Mouse (Mus musculus) CH12F3 (cell line): ENCODE results near the gene Gm9903.

Experiments
- in situ Hi-C: fragments of 300-500 bp; cut with MboI; formaldehyde crosslinking; loops from 2 replicates; pipeline ENCODE4 v1.14.3; 2020; ENCODE audit warnings: low sequenced_read_pairs

Gm9903 gene

DNA sequence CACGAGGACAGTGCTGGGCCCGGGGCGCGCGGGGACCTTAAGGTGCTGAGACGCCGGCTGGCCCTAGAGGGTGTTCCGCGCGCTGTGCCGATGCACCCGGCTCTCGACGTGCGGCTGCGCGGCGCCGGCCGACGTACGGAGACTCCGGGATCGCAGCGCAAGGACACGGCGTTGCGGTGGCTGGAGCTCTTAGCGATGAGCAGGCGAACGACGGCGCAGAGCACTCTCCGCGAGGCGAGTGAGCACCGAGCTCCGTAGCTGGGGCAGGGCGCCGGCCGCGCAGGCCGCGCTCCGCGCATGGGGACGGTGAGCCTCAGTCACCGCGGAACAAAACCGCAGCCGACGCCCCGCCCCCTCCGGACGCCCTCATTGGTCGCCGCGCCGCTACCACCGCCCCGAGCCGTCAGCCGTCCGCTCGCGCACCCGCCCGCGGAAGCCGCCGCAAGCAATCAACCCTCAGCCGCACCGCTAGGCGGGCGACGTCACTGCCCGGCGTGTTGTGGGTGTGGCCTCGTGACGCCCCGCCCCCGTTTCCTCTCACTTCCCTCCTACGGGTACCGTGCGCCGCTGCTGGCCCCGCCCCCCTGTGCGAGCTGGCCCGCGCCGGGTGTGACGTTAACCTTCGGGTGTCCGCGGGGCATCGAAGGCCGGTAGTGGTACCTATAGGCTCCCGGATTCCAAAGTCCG is at the start of gene Gm9903, which contains the start of gene Fam53a:
Gene Gm9903, plus strand, starts transcription at position 625 of the 687 bp plus-strand sequence.
Gene Fam53a, minus strand, starts transcription at position 335 of the 687 bp plus-strand sequence.
- in situ Hi-C loops, result no loop called here

- in situ Hi-C loops, result no loop called here
Observed at GRCm38 (mm10) chr5:33580336-33580735, 49.4 kb upstream of the Gm9903 start.

- in situ Hi-C loops, result no loop called here
Observed at GRCm38 (mm10) chr5:33587498-33588058, 42.1 kb upstream of the Gm9903 start.

GRCm38 (mm10) chr5:33588066-33588465 is 41.7 kb upstream of the Gm9903 start:
- in situ Hi-C loops, result no loop called here

GRCm38 (mm10) chr5:33589221-33589888 is 40.4 kb upstream of the Gm9903 start:
- in situ Hi-C loops, result no loop called here

- in situ Hi-C loops, result loop anchor here (5.0 kb wide), 1 partner anchor 211 kb away; no protein-coding TSS in a partner anchor
Observed at GRCm38 (mm10) chr5:33593620-33594019, 36.1 kb upstream of the Gm9903 start.

DNA sequence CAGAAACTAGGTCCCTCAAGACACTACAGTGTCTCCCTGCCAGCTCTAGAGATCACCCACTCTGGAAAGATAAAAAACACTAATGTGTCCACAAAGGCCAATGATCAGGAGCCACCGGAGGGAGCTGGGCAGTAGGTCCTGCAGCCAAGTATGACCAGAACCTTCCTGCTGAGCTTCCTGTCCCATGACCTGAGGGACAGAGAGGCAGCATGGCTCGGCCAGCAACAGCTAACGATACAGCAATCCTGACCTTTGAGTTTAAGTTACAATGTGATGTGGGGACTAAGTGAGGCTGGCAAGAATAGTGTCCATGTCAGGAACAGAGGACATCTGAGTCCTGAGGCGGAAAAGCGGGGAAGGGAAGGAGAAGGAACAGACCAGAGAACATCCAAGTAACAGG is 24.4 kb upstream of the Gm9903 start:
- in situ Hi-C loops, result no loop called here

GRCm38 (mm10) chr5:33606631-33607030 is 23.1 kb upstream of the Gm9903 start:
- in situ Hi-C loops, result no loop called here

DNA sequence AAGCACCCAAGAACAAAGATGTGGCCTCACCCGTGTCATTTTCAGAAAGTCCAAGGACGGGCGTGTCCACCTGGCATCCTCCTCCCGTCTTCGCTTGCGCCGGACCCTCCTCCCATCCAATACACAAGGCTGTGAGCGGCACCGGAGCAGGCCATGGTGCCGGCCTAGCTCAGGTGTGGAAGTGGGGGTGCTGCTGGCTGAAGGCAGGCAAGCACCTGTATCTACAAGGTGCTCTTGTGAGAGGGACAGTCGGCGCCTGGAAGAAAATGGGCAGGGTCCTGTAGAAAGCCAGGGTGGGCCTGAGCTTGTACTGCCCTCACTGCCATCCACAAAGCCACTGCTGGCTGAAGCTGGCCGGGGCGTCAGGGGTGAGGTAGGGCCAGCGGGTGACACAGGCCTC is 22.3 kb upstream of the Gm9903 start:
- in situ Hi-C loops, result no loop called here

- in situ Hi-C loops, result no loop called here
Observed at GRCm38 (mm10) chr5:33609226-33609625, 20.5 kb upstream of the Gm9903 start.

DNA sequence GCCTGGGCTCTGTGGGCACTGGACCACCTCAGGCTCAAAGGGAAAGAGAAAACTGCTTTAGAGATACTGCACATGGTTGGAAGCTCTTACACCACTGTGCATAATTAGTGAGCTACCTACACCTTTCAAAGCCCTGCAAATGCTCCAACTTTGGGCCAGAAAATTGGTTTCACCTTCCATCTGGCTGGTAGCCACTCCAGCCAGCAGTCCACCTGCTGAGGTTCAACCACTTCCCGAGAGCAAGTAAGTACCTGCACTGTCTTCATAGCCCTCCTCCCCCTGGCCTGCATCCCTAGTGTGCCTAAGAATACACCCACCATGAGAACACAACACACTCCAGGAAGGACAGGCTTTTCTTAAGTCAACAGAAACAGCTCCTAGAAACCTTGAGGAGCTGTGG is 17.9 kb upstream of the Gm9903 start:
- in situ Hi-C loops, result no loop called here

DNA sequence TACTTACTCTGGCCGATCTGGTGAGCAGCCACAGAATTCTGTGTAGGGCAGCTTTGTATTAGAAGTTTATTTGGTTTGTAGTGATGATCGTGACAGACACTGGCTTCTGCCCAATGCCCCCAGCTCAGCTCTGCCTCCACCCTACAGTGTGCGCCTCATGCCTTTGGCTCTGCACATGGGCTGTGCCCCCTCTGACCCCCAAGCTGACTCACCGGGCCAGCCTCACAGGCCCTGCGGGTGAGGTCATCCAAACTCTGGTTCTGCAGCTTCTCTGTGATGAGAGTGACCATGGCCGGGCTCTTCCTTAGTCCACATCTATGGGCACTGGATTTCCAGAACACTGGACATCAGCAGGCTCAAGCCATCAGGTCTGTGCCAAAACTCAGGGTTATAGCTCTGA is 15.3 kb upstream of the Gm9903 start:
- in situ Hi-C loops, result no loop called here

DNA sequence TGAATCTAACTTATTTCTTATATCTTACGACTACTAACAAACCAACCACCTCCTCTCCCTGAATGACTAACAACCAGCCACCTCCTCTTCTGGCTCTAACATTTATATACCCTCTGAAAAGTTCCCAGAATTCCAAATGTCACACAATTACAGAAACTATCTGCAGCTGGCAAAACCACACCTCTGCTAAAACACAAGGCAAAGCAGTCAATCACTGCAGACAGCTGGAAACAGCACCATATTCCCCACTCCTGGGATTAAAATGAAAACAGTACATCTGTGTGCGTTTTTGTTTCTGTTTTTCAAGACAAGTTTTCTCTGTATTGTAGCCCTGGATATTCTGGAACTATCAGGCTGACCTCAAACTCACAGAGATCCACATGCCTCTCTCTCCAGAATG is 7.1 kb upstream of the Gm9903 start:
- in situ Hi-C loops, result no loop called here

DNA sequence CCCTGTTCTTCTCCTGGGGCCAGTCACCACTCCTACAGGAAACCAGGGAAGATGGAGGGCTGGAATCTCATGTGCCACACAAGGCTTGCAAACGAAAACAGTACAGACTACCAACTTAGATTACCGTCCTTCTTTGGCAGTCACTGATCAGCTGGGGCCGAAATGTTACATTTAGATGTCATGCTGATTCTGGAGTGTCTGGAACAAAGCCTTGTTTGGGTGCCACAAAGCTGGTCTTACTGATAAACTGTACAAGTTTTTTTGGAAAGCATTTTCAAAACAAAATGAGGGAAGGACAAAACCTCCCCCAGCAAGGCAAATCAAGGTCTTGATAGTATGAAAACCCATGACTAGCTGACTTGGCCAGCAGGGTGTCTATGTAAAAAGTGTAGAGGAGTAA is 6.0 kb upstream of the Gm9903 start:
- in situ Hi-C loops, result no loop called here

GRCm38 (mm10) chr5:33627968-33628367 is 1.8 kb upstream of the Gm9903 start:
- in situ Hi-C loops, result no loop called here

- in situ Hi-C loops, result no loop called here
Observed at GRCm38 (mm10) chr5:33628820-33629300, 865 bp upstream of the Gm9903 start.

DNA sequence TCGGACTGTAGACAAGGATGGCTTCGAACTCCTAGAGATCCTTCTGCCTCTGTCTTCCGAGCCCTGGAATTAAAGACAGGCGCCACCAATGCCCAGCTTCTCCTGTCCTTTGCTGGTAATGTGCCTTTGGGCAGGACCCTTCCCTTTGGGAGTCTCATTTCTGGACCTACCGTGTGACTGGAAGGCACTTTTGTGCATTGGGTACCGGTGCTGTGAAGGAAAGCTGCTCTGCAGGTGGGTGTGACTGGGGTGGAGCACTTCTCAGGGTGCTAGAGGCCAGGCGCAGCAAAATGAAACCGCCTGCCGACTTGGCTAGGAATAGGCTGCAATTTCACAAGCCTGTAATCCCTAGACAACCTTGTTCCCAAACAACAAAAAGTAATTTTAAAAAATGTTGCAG is 336 bp downstream of the Gm9903 start:
- in situ Hi-C loops, result no loop called here

- in situ Hi-C loops, result no loop called here
Observed at GRCm38 (mm10) chr5:33630615-33631014, 890 bp downstream of the Gm9903 start.

DNA sequence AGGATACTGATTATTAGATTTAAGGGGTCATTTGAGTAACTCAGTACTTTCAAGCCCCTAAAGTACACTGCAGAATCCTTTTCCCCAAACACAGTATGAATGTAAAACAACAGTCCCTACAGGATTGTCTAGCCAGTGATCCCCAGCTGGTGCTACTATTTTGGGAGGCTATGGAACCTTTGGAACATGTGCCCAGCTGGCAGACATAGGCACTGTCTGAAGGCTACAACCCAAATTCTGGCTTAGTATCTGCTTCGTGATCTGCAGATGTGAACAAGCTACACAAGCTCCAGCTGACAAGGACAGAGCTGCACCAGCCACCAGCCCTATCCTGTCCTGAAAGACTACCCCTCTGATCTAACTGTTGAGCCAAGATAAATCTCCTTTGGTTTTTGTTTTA is 2.8 kb downstream of the Gm9903 start:
- in situ Hi-C loops, result no loop called here

GRCm38 (mm10) chr5:33635361-33635760 is 5.6 kb downstream of the Gm9903 start:
- in situ Hi-C loops, result no loop called here

DNA sequence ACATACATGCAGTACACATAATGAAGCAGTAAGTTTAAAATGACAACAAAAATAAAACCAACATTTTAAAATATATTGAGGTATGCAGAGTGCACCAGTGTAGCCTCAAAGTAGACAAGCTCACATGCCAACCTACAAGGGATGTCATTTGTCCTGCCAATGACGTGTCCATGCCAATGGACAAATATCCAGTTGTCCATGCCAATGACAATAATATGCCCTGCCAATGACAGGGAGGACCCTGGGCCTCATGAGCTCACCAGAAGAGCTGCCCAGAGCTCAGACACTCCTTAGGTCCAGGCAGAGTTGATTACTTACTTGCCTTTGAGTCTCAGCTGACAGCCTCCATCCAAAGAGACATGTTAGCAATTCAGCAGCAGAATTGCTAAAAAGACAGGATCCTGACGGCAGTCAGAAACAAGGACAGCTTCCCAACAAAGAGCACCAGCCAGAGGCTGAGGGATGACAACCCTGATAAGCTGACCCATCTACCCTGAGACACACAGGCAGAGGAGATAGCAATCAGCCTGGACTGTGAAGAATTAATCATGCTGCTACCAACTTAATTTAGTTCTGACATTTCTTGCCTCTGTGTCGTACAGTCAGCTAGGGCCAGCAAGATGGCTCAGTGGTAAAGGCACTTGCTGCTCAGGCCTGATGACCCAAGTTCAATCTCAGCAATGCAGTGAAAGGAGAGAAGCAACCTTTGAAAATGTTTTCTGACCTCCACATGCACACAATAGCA is 8.1 kb downstream of the Gm9903 start:
- in situ Hi-C loops, result no loop called here
